Mouse (Mus musculus) embryonic facial prominence, embryonic 10.5 days (tissue): Measurements from ENCODE around the gene Gcg. TPM values are rescaled to one million over a fixed set of nuclear protein-coding genes. Genes with fewer than 3 reads are reported as not detected.

Source experiments
- DNase-seq: peaks from one replicate; pipeline ENCODE4 v3.0.0-alpha.2; 2017; ENCODE audit warnings: low spot score
- H3K27ac ChIP-seq: fragments of 300-500 bp; sonication (generic); replicated peaks from 2 replicates; pipeline ENCODE4 v1.5.1; 2016; ENCODE audit warnings: mild to moderate bottlenecking
- H3K27me3 ChIP-seq: fragments of 300-500 bp; sonication (generic); replicated peaks from 2 replicates; pipeline ENCODE4 v1.6.1; 2016; ENCODE audit warnings: low read depth, mild to moderate bottlenecking; ENCODE audit not compliant: poor library complexity, severe bottlenecking
- H3K36me3 ChIP-seq: fragments of 300-500 bp; sonication (generic); replicated peaks from 2 replicates; pipeline ENCODE4 v1.6.1; 2016; ENCODE audit warnings: mild to moderate bottlenecking, moderate library complexity
- H3K4me1 ChIP-seq: fragments of 300-500 bp; sonication (generic); 2 replicates; pipeline ENCODE4 v1.6.1; 2016
- H3K4me3 ChIP-seq: fragments of 300-500 bp; sonication (generic); 2 replicates; pipeline ENCODE4 v1.5.1; 2016; ENCODE audit warnings: mild to moderate bottlenecking, moderate library complexity
- H3K9me3 ChIP-seq: fragments of 300-500 bp; sonication (generic); 2 replicates; pipeline ENCODE4 v1.6.1; 2016; ENCODE audit warnings: mild to moderate bottlenecking
- WGBS: fragments of 180-500 bp; shearing (Covaris S2); methylation state at CpG from one replicate; pipeline ENCODE4 v1.1.7; 2016; 5-methylcytosine and 5-hydroxymethylcytosine counted together
- polyA plus RNA-seq: library from polyadenylated mRNA; unstranded; fragments of >200 nt; fragmentation: Nextera tagmentation; extraction: Ambion mirVana; gene quantifications from 2 replicates; pipeline ENCODE4 v1.2.1, GENCODE M21; 2016

The Gcg gene
- polyA plus RNA-seq, 1 experiment from 2014 or later = not detected

GRCm38 (mm10) chr2:62454991-62455390 lies 28.5 kb downstream of the Gcg start:
- Histone ChIP-seq H3K4me1 (no peaks in the 10 kb centered on the region), H3K9me3 (no peaks in the 10 kb centered on the region), H3K27ac (no peak overlapping the region), H3K4me3 (no peak overlapping the region), H3K27me3 (no peaks in the 10 kb centered on the region), H3K36me3 (no peaks in the 10 kb centered on the region)
- no peak for DNase-seq
- 89% methylated on average over 11 of the region's 11 CpGs for WGBS

- no peak for DNase-seq
- H3K36me3 ChIP-seq = no peaks in the 10 kb centered on the region
- no peaks in the 10 kb centered on the region for H3K27me3 ChIP-seq
- WGBS = 80% methylated on average over 6 of the region's 6 CpGs
- H3K27ac ChIP-seq = no peak overlapping the region
- no peaks in the 10 kb centered on the region for H3K4me1 ChIP-seq
- H3K4me3 ChIP-seq = no peak overlapping the region
- no peaks in the 10 kb centered on the region for H3K9me3 ChIP-seq
Observed at GRCm38 (mm10) chr2:62454033-62454432, 29.4 kb downstream of the Gcg start.

- no peak for DNase-seq
- H3K9me3 ChIP-seq = no peaks in the 10 kb centered on the region
- H3K27me3 ChIP-seq = no peaks in the 10 kb centered on the region
- H3K27ac ChIP-seq = no peak overlapping the region
- no peak overlapping the region for H3K4me3 ChIP-seq
- H3K4me1 ChIP-seq = no peaks in the 10 kb centered on the region
- 89% methylated on average over 6 of the region's 6 CpGs for WGBS
- no peaks in the 10 kb centered on the region for H3K36me3 ChIP-seq
Observed at GRCm38 (mm10) chr2:62450364-62450763, 33.1 kb downstream of the Gcg start.

GRCm38 (mm10) chr2:62449692-62450346 lies 33.6 kb downstream of the Gcg start:
- Histone ChIP-seq H3K36me3 (no peaks in the 10 kb centered on the region), H3K27ac (no peak overlapping the region), H3K27me3 (no peaks in the 10 kb centered on the region), H3K4me1 (no peaks in the 10 kb centered on the region), H3K9me3 (no peaks in the 10 kb centered on the region), H3K4me3 (no peak overlapping the region)
- no peak for DNase-seq
- 88% methylated on average over 5 of the region's 5 CpGs for WGBS

- H3K27ac ChIP-seq = no peak overlapping the region
- 69% methylated on average over 13 of the region's 13 CpGs for WGBS
Observed at GRCm38 (mm10) chr2:62440802-62441544, 42.5 kb downstream of the Gcg start.

GRCm38 (mm10) chr2:62440083-62440482 lies 43.4 kb downstream of the Gcg start:
- H3K4me1 ChIP-seq = peaks cover 3% of the 10 kb centered on the region; the same call in 1 of the 2 replicates
- H3K9me3 ChIP-seq = no peaks in the 10 kb centered on the region
- no peak for DNase-seq
- H3K27me3 ChIP-seq = no peaks in the 10 kb centered on the region
- H3K27ac ChIP-seq = no peak overlapping the region
- WGBS = 89% methylated on average over 4 of the region's 4 CpGs
- H3K36me3 ChIP-seq = no peaks in the 10 kb centered on the region
- H3K4me3 ChIP-seq = no peak overlapping the region

More at GRCm38 (mm10) chr2:62440802-62441544, 42.5 kb downstream of the Gcg start:
- Histone ChIP-seq H3K4me3 (no peak overlapping the region), H3K9me3 (no peaks in the 10 kb centered on the region), H3K4me1 (peaks cover 3% of the 10 kb centered on the region; the same call in 1 of the 2 replicates), H3K36me3 (no peaks in the 10 kb centered on the region), H3K27me3 (no peaks in the 10 kb centered on the region)
- peak; percentile 10 for DNase-seq

GRCm38 (mm10) chr2:62431245-62431795 lies 52.1 kb downstream of the Gcg start:
- 90% methylated on average over 8 of the region's 8 CpGs for WGBS
- Histone ChIP-seq H3K27ac (no peak overlapping the region), H3K9me3 (no peaks in the 10 kb centered on the region), H3K4me1 (no peaks in the 10 kb centered on the region), H3K36me3 (no peaks in the 10 kb centered on the region), H3K27me3 (no peaks in the 10 kb centered on the region), H3K4me3 (no peak overlapping the region)
- DNase-seq = no peak

GRCm38 (mm10) chr2:62425941-62426340 lies 57.5 kb downstream of the Gcg start:
- H3K36me3 ChIP-seq = no peaks in the 10 kb centered on the region
- WGBS = 91% methylated on average over 3 of the region's 3 CpGs
- H3K9me3 ChIP-seq = no peaks in the 10 kb centered on the region
- H3K4me1 ChIP-seq = no peaks in the 10 kb centered on the region; the same call in 1 of the 2 replicates
- H3K27ac ChIP-seq = no peak overlapping the region
- H3K27me3 ChIP-seq = no peaks in the 10 kb centered on the region
- DNase-seq = no peak
- H3K4me3 ChIP-seq = no peak overlapping the region

Other genes with a start within 250 kb of the Gcg start
- 0.25 and 0.54 TPM in 2 replicates for gene Dpp4, start 71.4 kb downstream of the Gcg start, polyA plus RNA-seq
- gene Fap, start 90.4 kb upstream of the Gcg start, polyA plus RNA-seq = 3.0 and 7.6 TPM in 2 replicates
- 0.45 and 0.62 TPM in 2 replicates for gene Ifih1, start 162.6 kb upstream of the Gcg start, polyA plus RNA-seq
- 2.3 TPM in 2 replicates for gene Gca, start 180.6 kb upstream of the Gcg start, polyA plus RNA-seq